18 mouse cellular contexts compared by ENCODE assay signal in genomic region chr2:53488301-53488700, GRCm38 (mm10).
"Had no signal": no experiment of that assay in that cellular context is flagged by ENCODE, and none has a peak within 500 bp of the region (broad histone marks: within the 10 kb centered on the region; RNA-seq: fewer than 3 reads in every experiment).

No protein-coding gene starts in this region.

- H3K36me3 ChIP-seq: midbrain, embryonic 10.5 days; midbrain, embryonic 12.5 days; neural tube, embryonic 13.5 days; neural tube, embryonic 15.5 days had no signal

- H3K9ac ChIP-seq: lung, embryonic 14.5 days; midbrain, embryonic 12.5 days; neural tube, embryonic 13.5 days; neural tube, embryonic 15.5 days had no signal

- H3K4me2 ChIP-seq: lung, embryonic 14.5 days; midbrain, embryonic 12.5 days; neural tube, embryonic 13.5 days; neural tube, embryonic 15.5 days had no signal

- ATAC-seq: midbrain, embryonic 16.5 days had no signal

- H3K4me3 ChIP-seq: midbrain, embryonic 10.5 days; midbrain, embryonic 12.5 days; myocyte; neural tube, embryonic 13.5 days; neural tube, embryonic 15.5 days had no signal

- H3K27me3 ChIP-seq: neural tube, embryonic 13.5 days; neural tube, embryonic 15.5 days had no signal

- H3K4me1 ChIP-seq: midbrain, embryonic 10.5 days; midbrain, embryonic 12.5 days; neural tube, embryonic 13.5 days; neural tube, embryonic 15.5 days had no signal

- H3K27ac ChIP-seq: midbrain, embryonic 10.5 days; midbrain, embryonic 12.5 days; neural tube, embryonic 13.5 days; neural tube, embryonic 15.5 days had no signal

- DNase-seq: lung, embryonic 14.5 days; lung, postnatal 10 days; lung, postnatal 4 days; midbrain, embryonic 14.5 days; retina, postnatal 1 day; right cerebral cortex, adult 18-20 months; right cerebral cortex, postnatal 25 days; right cerebral cortex, postnatal 4 days; spleen, adult 18-20 months; thymus, adult 18-20 months; thymus, postnatal 14 days; thymus, postnatal 36 days had no signal

- H3K9me3 ChIP-seq: midbrain, embryonic 10.5 days; midbrain, embryonic 12.5 days; neural tube, embryonic 13.5 days; neural tube, embryonic 15.5 days had no signal
